Comparison of ENCODE assay signal across 20 mouse cellular contexts in the genomic region with DNA sequence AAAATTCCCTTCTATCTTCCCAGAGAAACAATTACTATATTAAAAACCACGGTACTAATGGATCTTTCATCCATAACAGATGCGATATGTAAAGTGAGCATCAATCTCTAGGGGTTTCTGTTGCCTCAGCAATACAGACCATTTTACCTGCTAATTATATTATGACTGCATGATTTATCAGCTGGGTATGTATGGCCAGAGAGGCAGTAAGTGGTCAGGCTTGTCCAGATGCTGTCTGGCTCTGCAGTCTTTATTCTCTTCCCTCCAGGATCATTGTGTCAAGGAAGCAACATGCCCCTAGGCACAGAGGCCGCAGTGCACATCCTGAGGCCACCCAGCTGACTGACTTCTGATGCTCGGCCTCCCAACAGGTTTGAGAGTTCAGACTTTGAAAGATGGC.
DNase-seq lines count a peak whose midpoint lies in the region; ATAC-seq and TF ChIP-seq lines count a peak whose summit lies in the region.
"Had no signal": no experiment of that assay in that cellular context is flagged by ENCODE, and none has a peak within 500 bp of the region (broad histone marks: within the 10 kb centered on the region; RNA-seq: fewer than 3 reads in every experiment).

No protein-coding gene starts in this region.

- 0 out of 2 replicates have a peak overlapping the region, but pooled peaks have one; percentile 2 for H3K27ac ChIP-seq in hindbrain, embryonic 10.5 days
- H3K27ac ChIP-seq in hindbrain, postnatal 0 days: no peak overlapping the region
- 0 out of 2 replicates have a peak overlapping the region, but pooled peaks have one; percentile 20 for H3K27ac ChIP-seq in neural tube, embryonic 11.5 days (ENCODE audit: low read depth, low read length)
- peak overlapping the region; percentile 47; the same call in 1 of the 2 replicates for H3K27ac ChIP-seq in hindbrain, embryonic 14.5 days
- H3K27ac ChIP-seq in neural tube, embryonic 13.5 days (replicated peaks): no peak overlapping the region
- H3K27ac ChIP-seq: embryonic facial prominence, embryonic 12.5 days; forebrain, embryonic 15.5 days had no signal

- no peaks in the 10 kb centered on the region for H3K9me3 ChIP-seq in hindbrain, embryonic 10.5 days
- no peaks in the 10 kb centered on the region for H3K9me3 ChIP-seq in hindbrain, postnatal 0 days (ENCODE audit: low read length)
- no peaks in the 10 kb centered on the region for H3K9me3 ChIP-seq in neural tube, embryonic 11.5 days (ENCODE audit: control insufficient read depth, low read length)
- no peaks in the 10 kb centered on the region for H3K9me3 ChIP-seq in hindbrain, embryonic 14.5 days (ENCODE audit: control insufficient read depth, low read length)
- no peaks in the 10 kb centered on the region for H3K9me3 ChIP-seq in neural tube, embryonic 13.5 days
- H3K9me3 ChIP-seq: embryonic facial prominence, embryonic 12.5 days; forebrain, embryonic 15.5 days; G1E; heart, embryonic 12.5 days had no signal

- H3K9ac ChIP-seq in hindbrain, postnatal 0 days (replicated peaks; ENCODE audit: low read length): no peak overlapping the region
- H3K9ac ChIP-seq in neural tube, embryonic 11.5 days (ENCODE audit: low read length): no peak overlapping the region; the same call in 1 of the 2 replicates
- H3K9ac ChIP-seq in hindbrain, embryonic 14.5 days: no peak overlapping the region
- H3K9ac ChIP-seq in neural tube, embryonic 13.5 days: no peak overlapping the region
- H3K9ac ChIP-seq: embryonic facial prominence, embryonic 12.5 days; forebrain, embryonic 15.5 days; heart, embryonic 12.5 days had no signal

- no peaks in the 10 kb centered on the region for H3K27me3 ChIP-seq in hindbrain, embryonic 10.5 days (ENCODE audit: insufficient read depth, poor library complexity, severe bottlenecking)
- H3K27me3 ChIP-seq in hindbrain, postnatal 0 days (ENCODE audit: insufficient read depth, low read length): no peaks in the 10 kb centered on the region
- H3K27me3 ChIP-seq in neural tube, embryonic 11.5 days (ENCODE audit: control insufficient read depth, insufficient read depth, low read length): no peaks in the 10 kb centered on the region
- no peaks in the 10 kb centered on the region for H3K27me3 ChIP-seq in hindbrain, embryonic 14.5 days (ENCODE audit: control insufficient read depth, insufficient read depth, low read length)
- no peaks in the 10 kb centered on the region for H3K27me3 ChIP-seq in neural tube, embryonic 13.5 days
- H3K27me3 ChIP-seq: embryonic facial prominence, embryonic 12.5 days; forebrain, embryonic 15.5 days; heart, embryonic 12.5 days had no signal

- no peak for DNase-seq in hindbrain, embryonic 10.5 days (ENCODE audit: low spot score)
- no peak for DNase-seq in hindbrain, postnatal 0 days (ENCODE audit: low spot score)
- no peak for DNase-seq in neural tube, embryonic 11.5 days (ENCODE audit: low spot score)
- no peak for DNase-seq in neural tube, embryonic 10.5 days (ENCODE audit: extremely low spot score, low spot score)
- no peak for DNase-seq in hindbrain, embryonic 14.5 days (ENCODE audit: low spot score)
- DNase-seq in left cerebral cortex, adult 9 months (ENCODE audit: low spot score in 2 of 2): no peak
- DNase-seq: adrenal gland, postnatal 10 days; B cell, adult 2 months; cerebellum, adult 11-12 months; cerebellum, adult 9-10 months; cerebellum, postnatal 25 days; gastrocnemius, postnatal 14 days; heart, postnatal 4 days had no signal

- peaks cover 11% of the 10 kb centered on the region for H3K4me1 ChIP-seq in hindbrain, embryonic 10.5 days (replicated peaks)
- no peaks in the 10 kb centered on the region for H3K4me1 ChIP-seq in hindbrain, postnatal 0 days (ENCODE audit: insufficient read depth, low read length)
- 0 out of 2 replicates have a peak, but pooled peaks cover 2% of the 10 kb centered on the region for H3K4me1 ChIP-seq in neural tube, embryonic 11.5 days (ENCODE audit: control insufficient read depth, insufficient read depth, low read length)
- H3K4me1 ChIP-seq in hindbrain, embryonic 14.5 days (replicated peaks; ENCODE audit: control insufficient read depth, insufficient read depth, low read length): 0 out of 2 replicates have a peak, but pooled peaks cover 10% of the 10 kb centered on the region
- peaks cover 5% of the 10 kb centered on the region; the same call in 1 of the 2 replicates for H3K4me1 ChIP-seq in neural tube, embryonic 13.5 days (replicated peaks)
- H3K4me1 ChIP-seq: embryonic facial prominence, embryonic 12.5 days; forebrain, embryonic 15.5 days; heart, embryonic 12.5 days had no signal

- H3K4me2 ChIP-seq in hindbrain, postnatal 0 days (ENCODE audit: low read depth, low read length): no peak overlapping the region
- H3K4me2 ChIP-seq in neural tube, embryonic 11.5 days (ENCODE audit: low read depth): no peak overlapping the region
- H3K4me2 ChIP-seq in hindbrain, embryonic 14.5 days (replicated peaks): no peak overlapping the region
- H3K4me2 ChIP-seq in neural tube, embryonic 13.5 days: no peak overlapping the region
- H3K4me2 ChIP-seq: embryonic facial prominence, embryonic 12.5 days; forebrain, embryonic 15.5 days; heart, embryonic 12.5 days had no signal

- no peak for ATAC-seq in hindbrain, postnatal 0 days
- peak; percentile 41; the same call in 1 of the 2 replicates for ATAC-seq in neural tube, embryonic 11.5 days (ENCODE audit: insufficient read depth, low FRiP score, low TSS enrichment)
- ATAC-seq in hindbrain, embryonic 14.5 days (ENCODE audit: low FRiP score): no peak
- peak; percentile 11; the same call in 1 of the 2 replicates for ATAC-seq in neural tube, embryonic 13.5 days (ENCODE audit: low read depth)
- no peak for ATAC-seq in granulocyte monocyte progenitor cell, adult 5-6 weeks (replicated peaks; ENCODE audit: poor library complexity, severe bottlenecking)
- ATAC-seq: CD4-positive, CD25-positive, alpha-beta regulatory T cell, adult 4 months; forebrain, embryonic 15.5 days had no signal

- no peak for TF ChIP-seq CTCF in hindbrain, postnatal 0 days (IDR thresholded peaks at IDR 0.05; ENCODE audit: low read depth)

- H3K4me3 ChIP-seq in hindbrain, embryonic 10.5 days: no peak overlapping the region
- no peak overlapping the region for H3K4me3 ChIP-seq in hindbrain, postnatal 0 days (ENCODE audit: low read length)
- no peak overlapping the region for H3K4me3 ChIP-seq in neural tube, embryonic 11.5 days (ENCODE audit: low read depth, low read length)
- no peak overlapping the region for H3K4me3 ChIP-seq in hindbrain, embryonic 14.5 days (replicated peaks; ENCODE audit: low read length)
- no peak overlapping the region for H3K4me3 ChIP-seq in neural tube, embryonic 13.5 days
- H3K4me3 ChIP-seq: embryonic facial prominence, embryonic 12.5 days; forebrain, embryonic 15.5 days; heart, embryonic 12.5 days had no signal

- WGBS in hindbrain, embryonic 10.5 days: 65% methylated on average over 4 of the region's 4 CpGs
- 47% methylated on average over 4 of the region's 4 CpGs for WGBS in hindbrain, postnatal 0 days
- WGBS in neural tube, embryonic 11.5 days: 68% methylated on average over 4 of the region's 4 CpGs
- 32% methylated on average over 4 of the region's 4 CpGs for WGBS in hindbrain, embryonic 14.5 days
- 45% methylated on average over 4 of the region's 4 CpGs for WGBS in neural tube, embryonic 13.5 days

- H3K36me3 ChIP-seq in hindbrain, embryonic 10.5 days: 0 out of 2 replicates have a peak, but pooled peaks cover 5% of the 10 kb centered on the region
- no peaks in the 10 kb centered on the region for H3K36me3 ChIP-seq in hindbrain, postnatal 0 days (ENCODE audit: insufficient read depth, low read length)
- H3K36me3 ChIP-seq in neural tube, embryonic 11.5 days (ENCODE audit: control insufficient read depth, insufficient read depth, low read length): no peaks in the 10 kb centered on the region
- H3K36me3 ChIP-seq in hindbrain, embryonic 14.5 days (replicated peaks; ENCODE audit: control insufficient read depth, insufficient read depth): no peaks in the 10 kb centered on the region
- no peaks in the 10 kb centered on the region for H3K36me3 ChIP-seq in neural tube, embryonic 13.5 days
- H3K36me3 ChIP-seq: forebrain, embryonic 15.5 days; heart, embryonic 12.5 days had no signal

Comparison
In these comparisons a context has a peak if more than half of its experiments do, and no peak if none do; other contexts are left out.
1. H3K27ac ChIP-seq: peak in hindbrain, embryonic 10.5 days (single experiment), neural tube, embryonic 11.5 days (single experiment) and hindbrain, embryonic 14.5 days (single experiment); none in hindbrain, postnatal 0 days (single experiment) and neural tube, embryonic 13.5 days (single experiment).
2. ATAC-seq: peak in neural tube, embryonic 11.5 days (single experiment) and neural tube, embryonic 13.5 days (single experiment); none in hindbrain, postnatal 0 days (single experiment), hindbrain, embryonic 14.5 days (single experiment) and granulocyte monocyte progenitor cell, adult 5-6 weeks (single experiment).